ENCODE assay signal across 9 mouse cellular contexts in the genomic region with DNA sequence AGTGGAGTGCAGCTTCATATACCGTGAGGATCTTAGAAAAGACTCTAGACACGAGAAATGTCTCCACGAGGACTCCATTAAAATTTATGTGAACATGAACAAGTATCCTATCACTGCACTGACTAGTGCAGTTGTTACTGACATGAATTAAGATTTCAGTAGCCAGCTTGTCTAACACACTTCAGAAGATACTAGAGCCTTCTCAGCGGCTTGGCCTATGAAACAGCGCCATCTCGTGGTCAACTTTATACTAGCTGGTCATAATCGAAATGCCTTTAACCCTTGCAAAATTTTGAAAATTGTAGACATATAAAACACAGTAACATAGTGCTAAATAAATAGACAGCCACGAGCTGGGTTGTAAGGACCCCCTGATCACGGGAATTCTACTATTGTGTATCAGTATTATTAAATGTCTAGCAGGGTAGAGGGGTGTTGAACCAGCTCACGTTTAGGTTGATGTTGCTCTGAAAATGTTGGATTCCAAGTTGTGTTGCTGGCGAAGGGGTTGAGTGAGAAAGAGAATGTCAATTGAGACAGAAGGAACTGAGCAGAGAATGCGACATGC.
DNase-seq lines count a peak whose midpoint lies in the region; ATAC-seq lines count a peak whose summit lies in the region.
"Had no signal": no experiment of that assay in that cellular context is flagged by ENCODE, and none has a peak within 500 bp of the region (broad histone marks: within the 10 kb centered on the region; RNA-seq: fewer than 3 reads in every experiment).

No protein-coding gene starts in this region.

- peak; percentile 2 for DNase-seq in T-cell, adult 2 months (ENCODE audit: low spot score)
- DNase-seq in cerebellum, adult 11-12 months: peak; percentile 10
- DNase-seq in forelimb bud, embryonic 11.5 days (ENCODE audit: low read depth, low spot score): peak; percentile 69
- DNase-seq in layer of hippocampus, postnatal 10 days (ENCODE audit: low spot score in 2 of 2): peak; percentile 88
- DNase-seq in lung, postnatal 36 days: peak; percentile 86
- DNase-seq in right cerebral cortex, adult 2 months (ENCODE audit: low spot score in 2 of 2): peak; percentile 82 to 88

- no peak overlapping the region for H3K27ac ChIP-seq in hindbrain, embryonic 16.5 days (ENCODE audit: low read depth, low read length)
- H3K27ac ChIP-seq: limb, embryonic 12.5 days had no signal

- H3K9ac ChIP-seq in hindbrain, embryonic 16.5 days (ENCODE audit: low read depth, low read length): no peak overlapping the region
- H3K9ac ChIP-seq: limb, embryonic 12.5 days had no signal

- H3K9me3 ChIP-seq in hindbrain, embryonic 16.5 days (ENCODE audit: control insufficient read depth, low read length): no peaks in the 10 kb centered on the region
- H3K9me3 ChIP-seq: limb, embryonic 12.5 days had no signal

- peak; percentile 84 for ATAC-seq in hindbrain, embryonic 16.5 days
- ATAC-seq in erythroid progenitor cell, adult 5-6 weeks (replicated peaks; ENCODE audit: low FRiP score, poor library complexity, severe bottlenecking): no peak

- H3K4me3 ChIP-seq in hindbrain, embryonic 16.5 days (ENCODE audit: low read length): no peak overlapping the region
- H3K4me3 ChIP-seq: limb, embryonic 12.5 days had no signal

- no peaks in the 10 kb centered on the region for H3K27me3 ChIP-seq in hindbrain, embryonic 16.5 days (replicated peaks; ENCODE audit: control insufficient read depth, insufficient read depth, low read length)
- H3K27me3 ChIP-seq: limb, embryonic 12.5 days had no signal

- 23% methylated on average over 12 of the region's 12 CpGs for WGBS in hindbrain, embryonic 16.5 days

- no peaks in the 10 kb centered on the region for H3K36me3 ChIP-seq in hindbrain, embryonic 16.5 days (ENCODE audit: control insufficient read depth, insufficient read depth, low read length)
- H3K36me3 ChIP-seq: limb, embryonic 12.5 days had no signal

- H3K4me1 ChIP-seq in hindbrain, embryonic 16.5 days (ENCODE audit: control insufficient read depth, insufficient read depth, low read depth, low read length): no peaks in the 10 kb centered on the region
- H3K4me1 ChIP-seq: limb, embryonic 12.5 days had no signal

- no peak overlapping the region for H3K4me2 ChIP-seq in hindbrain, embryonic 16.5 days (ENCODE audit: low read length)
- H3K4me2 ChIP-seq: limb, embryonic 12.5 days had no signal

Comparison
In these comparisons a context has a peak if more than half of its experiments do, and no peak if none do; other contexts are left out.
1. DNase-seq: peak in every context shown above with its lines; median percentile 88 in layer of hippocampus, postnatal 10 days; 86 in lung, postnatal 36 days; 85 in right cerebral cortex, adult 2 months; 69 in forelimb bud, embryonic 11.5 days; 10 in cerebellum, adult 11-12 months; 2 in T-cell, adult 2 months.